Mouse (Mus musculus) heart, adult 2 months (tissue): ENCODE measurements around the gene Uxt. TPM values are rescaled to one million over a fixed set of nuclear protein-coding genes. Genes with fewer than 3 reads are reported as not detected.

Source experiments
- DNase-seq, 2 experiments: peaks; one replicate each; pipeline ENCODE4 v3.0.0; 2021
- H3K27ac ChIP-seq: fragments of 200-600 bp; 2 replicates; pipeline ENCODE4 v1.8.1; 2022
- H3K27me3 ChIP-seq: fragments of 200-500 bp; 2 replicates; pipeline ENCODE4 v1.6.1; 2012; ENCODE audit warnings: mild to moderate bottlenecking, low read length, inconsistent platforms, mixed read lengths; ENCODE audit not compliant: control insufficient read depth, insufficient read depth
- H3K36me3 ChIP-seq: fragments of 200-500 bp; 2 replicates; pipeline ENCODE4 v1.6.1; 2012; ENCODE audit warnings: low read length, inconsistent platforms; ENCODE audit not compliant: control insufficient read depth, insufficient read depth
- H3K4me1 ChIP-seq: fragments of 200-500 bp; 2 replicates; pipeline ENCODE4 v1.6.1; 2011; ENCODE audit warnings: low read length; ENCODE audit not compliant: control insufficient read depth, insufficient read depth
- H3K4me3 ChIP-seq: fragments of 200-600 bp; 2 replicates; pipeline ENCODE4 v1.8.1; 2022
- H3K79me2 ChIP-seq: fragments of 200-500 bp; replicated peaks from 2 replicates; pipeline ENCODE4 v1.6.1; 2012; ENCODE audit warnings: mild to moderate bottlenecking, inconsistent platforms, low read length, moderate library complexity, mixed read lengths; ENCODE audit not compliant: control insufficient read depth, insufficient read depth
- H3K9ac ChIP-seq: fragments of 200-500 bp; 2 replicates; pipeline ENCODE4 v1.6.1; 2012; ENCODE audit warnings: low read depth, mild to moderate bottlenecking, control low read depth, inconsistent platforms, low read length, mixed read lengths
- CTCF ChIP-seq: fragments of 200-600 bp; IDR thresholded peaks from 2 replicates; pipeline ENCODE4 v1.8.1; 2022; ENCODE audit warnings: antibody characterized with exemption, mild to moderate bottlenecking, moderate library complexity
- EP300 ChIP-seq: fragments of 200-500 bp; IDR thresholded peaks from 2 replicates; pipeline ENCODE4 v1.6.1; 2011; ENCODE audit warnings: low read depth, low read length, control low read depth; ENCODE audit not compliant: insufficient read depth
- POLR2A ChIP-seq: fragments of 200-500 bp; IDR thresholded peaks from 2 replicates; pipeline ENCODE4 v1.6.1; 2011; ENCODE audit warnings: mild to moderate bottlenecking, low read depth, low read length, control low read depth; ENCODE audit not compliant: insufficient read depth
- WGBS: fragments of 180-500 bp; shearing (Covaris S2); methylation state at CpG from one replicate; pipeline ENCODE4 v1.1.7; 2018; 5-methylcytosine and 5-hydroxymethylcytosine counted together
- intact Hi-C: fragments of 180-260 bp; cut with DNase I; formaldehyde crosslinking; loops from one replicate; pipeline ENCODE4 v1.15.1; 2025
- polyA plus RNA-seq: library from polyadenylated mRNA; depleted of rRNA; stranded (reverse); fragments of >200 nt; gene quantifications from 2 replicates; pipeline ENCODE4 v1.2.3, GENCODE M21; 2012; rRNA removed
- total RNA-seq, 2 experiments: library from RNA; stranded (reverse); gene quantifications; 2 replicates each; pipeline ENCODE4 v1.2.3; 2021

Uxt gene
- total and polyA plus RNA-seq, 3 experiments: 21.9 to 42.8 (median 33.5) TPM

- no peak overlapping the region for H3K27ac ChIP-seq
- H3K4me1 ChIP-seq: no peaks in the 10 kb centered on the region
- 17% methylated on average over 49 of the region's 49 CpGs for WGBS
- 0 out of 2 replicates have a peak, but pooled peaks cover 2% of the 10 kb centered on the region for H3K27me3 ChIP-seq
- peak overlapping the region; percentile 29 for H3K9ac ChIP-seq
- DNase-seq: peak in 1 of 2 experiments; percentile 35
- TF ChIP-seq CTCF: no peak
- no peak for TF ChIP-seq POLR2A
- TF ChIP-seq EP300: no peak
- H3K79me2 ChIP-seq: no peaks in the 10 kb centered on the region
- intact Hi-C loops: no loop called here
- H3K4me3 ChIP-seq: peak overlapping the region; percentile 35; the same call in 1 of the 2 replicates
- H3K36me3 ChIP-seq: no peaks in the 10 kb centered on the region
Observed at GRCm38 (mm10) chrX:20920249-20920843, 41.5 kb downstream of the Uxt start.

- Histone ChIP-seq H3K27me3 (no peaks in the 10 kb centered on the region), H3K79me2 (no peaks in the 10 kb centered on the region), H3K4me3 (no peak overlapping the region), H3K9ac (no peak overlapping the region), H3K4me1 (no peaks in the 10 kb centered on the region), H3K36me3 (no peaks in the 10 kb centered on the region), H3K27ac (no peak overlapping the region)
- intact Hi-C loops: no loop called here
- TF ChIP-seq EP300 (no peak), POLR2A (no peak), CTCF (no peak)
- DNase-seq: no peak
Observed at GRCm38 (mm10) chrX:20915075-20915474, 46.7 kb downstream of the Uxt start.

GRCm38 (mm10) chrX:20913726-20914125, 48.1 kb downstream of the Uxt start:
- Histone ChIP-seq H3K9ac (no peak overlapping the region), H3K27ac (no peak overlapping the region), H3K79me2 (no peaks in the 10 kb centered on the region), H3K27me3 (no peaks in the 10 kb centered on the region), H3K36me3 (no peaks in the 10 kb centered on the region), H3K4me3 (no peak overlapping the region), H3K4me1 (no peaks in the 10 kb centered on the region)
- intact Hi-C loops: no loop called here
- TF ChIP-seq EP300 (no peak), CTCF (no peak), POLR2A (no peak)
- DNase-seq: no peak
- 64% methylated on average over 6 of the region's 6 CpGs for WGBS

GRCm38 (mm10) chrX:20910074-20910473, 51.7 kb downstream of the Uxt start:
- no peak overlapping the region for H3K27ac ChIP-seq
- WGBS: 25% methylated on average over 3 of the region's 3 CpGs
- DNase-seq: no peak
- H3K27me3 ChIP-seq: no peaks in the 10 kb centered on the region
- H3K36me3 ChIP-seq: no peaks in the 10 kb centered on the region
- H3K4me3 ChIP-seq: no peak overlapping the region
- no peaks in the 10 kb centered on the region for H3K4me1 ChIP-seq
- TF ChIP-seq EP300: no peak
- no peak for TF ChIP-seq POLR2A
- TF ChIP-seq CTCF: no peak
- intact Hi-C loops: no loop called here
- no peak overlapping the region for H3K9ac ChIP-seq
- H3K79me2 ChIP-seq: no peaks in the 10 kb centered on the region

Other genes with a start within 250 kb of the Uxt start
- 10 to 100 TPM; 81.1 to 88.0 TPM for gene Araf, start 164.2 kb downstream of the Uxt start, total RNA-seq
- gene Araf, start 164.2 kb downstream of the Uxt start, polyA plus RNA-seq: 135 and 169 TPM in 2 replicates
- gene Timp1, start 91.9 kb downstream of the Uxt start, total RNA-seq: 1 to 10 TPM; 3.2 to 3.7 TPM
- gene Timp1, start 91.9 kb downstream of the Uxt start, polyA plus RNA-seq: 12.9 and 13.2 TPM in 2 replicates
- under 1 TPM; 0.16 to 0.31 TPM for gene Syn1, start 41.0 kb downstream of the Uxt start, total RNA-seq
- gene Syn1, start 41.0 kb downstream of the Uxt start, polyA plus RNA-seq: 0.35 and 0.57 TPM in 2 replicates
- 10 to 100 TPM in 1 of 2 experiments, 1 to 10 TPM in 1; 7.9 to 12.8 TPM for gene Cfp, start 30.5 kb downstream of the Uxt start, total RNA-seq
- 10.8 and 12.2 TPM in 2 replicates for gene Cfp, start 30.5 kb downstream of the Uxt start, polyA plus RNA-seq
- gene Elk1, start 11.4 kb downstream of the Uxt start, total RNA-seq: 10 to 100 TPM in 1 of 2 experiments, 1 to 10 TPM in 1; 8.6 to 10.1 TPM
- gene Elk1, start 11.4 kb downstream of the Uxt start, polyA plus RNA-seq: 11.9 and 14.0 TPM in 2 replicates
- gene Zfp182, start 100.3 kb upstream of the Uxt start, total RNA-seq: 1 to 10 TPM; 2.7 to 3.1 TPM
- 0.74 and 1.6 TPM in 2 replicates for gene Zfp182, start 100.3 kb upstream of the Uxt start, polyA plus RNA-seq
- not detected for gene Spaca5, start 106.4 kb upstream of the Uxt start, total RNA-seq
- not detected in 2 replicates for gene Spaca5, start 106.4 kb upstream of the Uxt start, polyA plus RNA-seq
- gene Zfp300, start 127.5 kb upstream of the Uxt start, total RNA-seq: under 1 TPM; 0.31 to 0.41 TPM
- gene Zfp300, start 127.5 kb upstream of the Uxt start, polyA plus RNA-seq: 0.06 and 0.12 TPM in 2 replicates
- gene Ssxa1, start 153.8 kb upstream of the Uxt start, total RNA-seq: not detected
- not detected in 2 replicates for gene Ssxa1, start 153.8 kb upstream of the Uxt start, polyA plus RNA-seq
- not detected for gene Gm21876, start 213.6 kb upstream of the Uxt start, total RNA-seq
- gene Gm21876, start 213.6 kb upstream of the Uxt start, polyA plus RNA-seq: not detected in 2 replicates